Mouse (Mus musculus) brain, embryonic 18.5 days (tissue): ENCODE measurements around the gene Gm20388.
A peak's percentile ranks its signal among the peaks of the same experiment; 100 is the strongest.

Source experiments
- DNase-seq: peaks from one replicate; pipeline ENCODE4 v3.0.0-alpha.2; 2012; ENCODE audit warnings: low read depth, low spot score

Gm20388 gene

DNA sequence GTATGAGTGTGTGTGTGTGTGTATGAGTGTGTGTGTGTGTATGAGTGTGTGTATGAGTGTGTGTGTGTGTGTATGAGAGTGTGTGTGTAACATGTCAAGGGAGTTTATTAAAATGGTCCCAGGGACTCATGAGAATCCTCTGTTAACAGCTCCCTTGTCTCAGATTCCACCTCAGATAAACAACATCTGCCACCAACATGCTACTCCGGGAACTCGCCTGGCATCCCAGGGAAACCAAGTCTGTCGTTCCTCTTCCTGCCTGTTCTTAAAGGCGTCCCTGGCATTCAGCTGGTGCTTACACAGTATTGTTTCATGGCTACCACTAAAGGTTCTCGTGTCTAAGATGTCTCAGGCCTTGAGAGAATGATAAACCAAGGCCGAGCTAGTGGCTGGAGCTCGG lies 3933.7 kb downstream of the Gm20388 start:
- DNase-seq, result no peak

DNA sequence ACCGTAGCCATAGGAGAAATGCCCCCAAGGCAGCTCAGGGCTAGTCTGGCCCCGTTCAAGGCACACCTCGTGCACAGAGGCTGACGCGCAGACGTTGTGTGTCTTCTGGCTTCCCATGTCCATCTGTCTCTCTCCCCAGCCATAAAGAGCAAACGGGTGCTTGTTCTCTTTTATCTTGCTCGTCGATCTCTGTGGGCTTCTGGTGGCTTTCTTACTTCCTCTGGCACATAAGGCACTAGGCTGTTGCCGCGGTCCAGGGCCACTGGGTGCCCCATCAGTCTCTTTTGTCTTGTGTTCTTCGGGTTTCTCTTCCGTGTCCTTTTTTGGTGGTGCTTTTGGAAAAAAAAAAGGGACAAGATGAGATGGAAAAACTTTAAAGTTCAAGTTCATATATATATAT lies 3934.5 kb downstream of the Gm20388 start:
- DNase-seq, result no peak

DNA sequence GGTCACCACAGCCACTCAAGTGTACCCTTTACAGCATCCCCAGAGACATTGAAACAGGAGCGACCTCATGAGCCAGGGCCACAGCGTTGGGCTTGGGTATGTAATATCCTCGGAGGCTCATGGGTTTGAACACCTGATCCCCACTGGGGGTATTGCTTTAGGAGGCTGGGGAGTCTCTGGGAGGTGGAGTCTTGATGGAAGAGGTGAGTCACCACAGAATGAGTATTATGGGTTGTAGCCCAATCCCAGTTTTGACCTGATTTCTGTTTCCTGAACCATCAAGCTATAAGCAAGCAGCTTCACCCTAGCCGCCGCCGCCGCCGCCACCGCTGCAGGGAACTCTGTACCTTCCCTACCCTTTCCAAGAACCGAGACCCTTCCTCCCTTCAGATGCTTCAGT lies 3935.3 kb downstream of the Gm20388 start:
- no peak for DNase-seq

DNA sequence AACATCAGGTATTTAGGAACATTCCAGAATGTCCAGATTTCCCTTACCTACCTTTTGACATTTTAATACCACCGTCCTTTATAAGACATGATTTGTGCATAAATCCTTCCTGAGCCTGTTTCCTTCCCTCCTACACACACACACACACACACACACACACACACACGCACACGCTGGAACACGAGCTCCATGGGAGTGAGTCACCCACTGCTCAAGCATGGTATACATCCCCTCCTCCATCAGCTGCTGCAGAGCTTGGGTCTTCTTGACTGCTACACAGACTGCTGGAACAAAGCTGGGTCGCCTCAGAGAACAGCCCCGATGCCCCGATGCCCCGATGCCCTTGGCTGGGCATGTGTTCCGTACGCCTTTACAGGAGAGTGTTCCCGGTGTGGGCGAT lies 3935.9 kb downstream of the Gm20388 start:
- DNase-seq, result no peak

DNA sequence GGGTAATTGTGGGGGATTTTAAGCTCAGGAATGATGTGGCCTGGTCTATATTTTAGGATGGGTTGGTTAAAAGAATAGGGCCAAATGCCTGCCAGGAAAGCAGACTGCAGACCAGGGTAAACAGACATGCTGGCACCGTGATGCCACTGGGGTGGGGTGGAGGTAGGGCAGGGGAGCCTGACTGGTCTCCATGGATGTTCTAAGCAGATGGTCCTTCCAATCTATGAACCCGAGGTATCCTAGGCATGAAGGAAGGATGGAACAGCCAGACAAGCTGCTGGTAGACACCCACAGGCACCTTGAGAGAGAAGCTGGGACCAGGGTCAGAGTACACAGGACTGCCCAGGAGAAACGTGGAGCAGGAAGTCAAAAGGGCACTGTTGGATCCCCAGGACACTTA lies 3936.9 kb downstream of the Gm20388 start:
- no peak for DNase-seq

DNA sequence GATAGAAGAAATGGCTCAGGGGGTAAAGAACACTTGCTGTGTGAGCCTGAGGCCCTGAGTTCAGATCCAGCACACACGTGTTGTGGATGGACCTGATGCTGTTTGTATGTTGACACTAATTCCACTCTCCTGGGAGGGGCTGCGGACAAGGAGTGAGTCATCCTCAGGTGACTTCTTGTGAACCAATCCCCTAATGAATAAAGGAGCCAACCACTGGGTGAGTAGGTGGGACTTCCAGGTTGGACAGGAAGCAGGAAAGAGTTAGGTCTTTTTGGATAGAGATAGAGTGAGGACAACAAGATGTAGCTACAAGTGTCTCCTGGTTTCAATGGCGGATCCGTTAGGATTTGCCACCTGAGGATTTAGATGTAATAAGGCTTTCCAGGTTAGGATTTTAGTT lies 3938.7 kb downstream of the Gm20388 start:
- DNase-seq, result no peak

DNA sequence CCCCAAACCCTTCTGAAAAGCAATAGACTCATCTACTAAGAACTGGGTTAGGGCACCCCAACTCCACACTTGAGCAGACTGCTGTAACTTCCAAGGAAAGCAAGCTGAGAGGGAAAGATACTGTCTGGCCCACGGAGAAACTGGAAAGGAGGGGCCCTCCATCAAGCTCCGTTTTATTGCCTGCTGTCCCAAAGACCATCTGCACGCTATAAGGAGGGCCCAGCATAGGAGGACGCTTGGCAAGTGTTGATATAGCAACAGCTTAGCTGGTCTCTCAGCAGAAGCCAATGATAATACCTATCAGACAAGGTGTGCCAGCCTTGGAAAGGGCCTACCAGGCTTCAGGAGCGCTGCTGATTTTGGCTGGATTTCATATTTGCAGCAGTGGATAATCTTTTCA lies 3940.9 kb downstream of the Gm20388 start:
- no peak for DNase-seq

DNA sequence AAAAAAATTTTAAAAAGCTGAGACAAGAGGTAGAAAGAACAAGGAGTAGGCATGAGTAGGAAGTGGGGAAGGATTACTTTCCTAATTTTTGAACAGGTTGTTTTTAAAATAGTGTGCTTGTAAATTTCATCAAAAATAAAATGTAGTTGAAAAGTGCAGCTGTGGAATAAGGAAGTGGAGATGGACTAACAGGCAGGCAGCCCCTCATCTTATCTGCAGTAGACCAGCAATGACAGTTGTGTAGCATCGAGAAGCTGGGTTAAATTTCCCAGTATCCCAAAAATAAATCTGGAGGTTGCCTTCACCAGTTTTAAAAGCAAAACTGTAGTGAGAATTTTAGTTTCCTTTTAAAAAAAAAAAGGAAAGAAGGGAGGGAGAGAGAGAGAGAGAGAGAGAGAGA lies 3943.6 kb downstream of the Gm20388 start:
- DNase-seq, result no peak

DNA sequence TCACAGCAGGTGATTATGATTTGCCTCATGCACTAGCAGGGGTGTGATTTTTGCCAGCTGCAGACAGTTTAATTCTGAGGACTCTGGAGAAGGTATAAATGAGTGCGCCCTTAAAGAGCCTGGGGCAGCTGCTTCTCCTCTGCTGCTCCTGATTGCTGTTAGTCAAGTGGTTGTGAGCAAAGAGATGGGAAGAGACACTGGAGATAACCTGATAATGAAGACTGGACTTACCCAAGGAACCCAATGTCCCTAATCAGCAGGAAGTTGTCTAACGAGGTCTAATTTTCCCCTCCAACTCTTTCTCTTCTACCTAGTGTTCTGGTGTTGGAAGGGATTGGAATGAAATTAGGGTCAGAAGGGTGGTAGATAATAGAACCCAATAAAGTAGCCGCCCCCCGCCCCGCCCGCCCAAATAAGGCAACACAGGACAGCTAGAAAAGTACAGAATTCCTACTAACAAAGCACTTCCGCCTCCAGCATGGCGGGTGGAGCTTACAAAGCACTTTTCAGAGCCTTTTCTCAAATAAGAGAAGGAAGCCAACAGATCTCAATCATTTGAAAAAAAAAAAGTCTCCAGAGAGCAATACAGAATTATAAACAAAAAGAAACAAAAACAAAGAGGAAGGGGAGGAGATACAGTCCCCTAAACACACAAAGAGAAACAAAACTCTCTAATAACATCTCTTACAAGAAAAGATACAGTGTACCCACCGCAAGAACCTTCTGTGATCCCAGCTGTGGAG lies 3944.3 kb downstream of the Gm20388 start:
- no peak for DNase-seq

DNA sequence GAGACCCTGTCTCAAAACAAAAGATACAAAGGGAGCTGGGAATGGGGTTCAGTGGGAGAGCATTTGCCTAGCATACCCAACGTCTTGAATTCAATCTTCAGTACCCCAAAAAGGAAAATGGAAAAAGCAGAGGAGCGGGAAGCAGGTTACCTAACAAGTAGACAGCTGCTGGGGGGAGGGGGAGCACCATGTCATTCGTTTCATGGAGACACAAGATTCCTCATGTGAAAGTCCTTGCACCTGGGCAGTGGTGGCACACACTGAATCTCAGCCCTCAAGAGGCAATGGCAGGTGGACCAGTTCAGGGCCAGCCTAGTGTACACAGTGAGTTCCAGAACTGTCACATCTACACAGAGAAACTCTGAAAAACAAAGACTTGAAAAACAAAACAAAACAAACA lies 3946.7 kb downstream of the Gm20388 start:
- DNase-seq, result no peak

DNA sequence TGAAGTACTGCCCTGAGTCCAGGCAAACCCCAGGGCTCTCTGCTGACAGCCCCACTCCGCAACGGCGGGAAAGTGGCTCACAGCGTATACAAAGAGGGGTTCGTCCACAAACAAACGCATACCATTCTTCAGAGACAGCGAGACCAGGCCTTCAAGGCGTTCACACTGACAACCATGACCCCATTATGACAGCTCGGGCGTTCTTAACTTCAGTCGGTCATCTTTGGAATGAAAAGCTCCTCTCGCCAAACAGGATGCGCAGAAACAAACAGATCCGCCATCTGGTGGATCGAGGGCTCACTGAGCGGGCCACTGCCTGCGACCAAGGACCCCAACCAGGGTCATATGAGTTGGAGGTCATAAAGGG lies 3947.9 kb downstream of the Gm20388 start:
- DNase-seq, result no peak

DNA sequence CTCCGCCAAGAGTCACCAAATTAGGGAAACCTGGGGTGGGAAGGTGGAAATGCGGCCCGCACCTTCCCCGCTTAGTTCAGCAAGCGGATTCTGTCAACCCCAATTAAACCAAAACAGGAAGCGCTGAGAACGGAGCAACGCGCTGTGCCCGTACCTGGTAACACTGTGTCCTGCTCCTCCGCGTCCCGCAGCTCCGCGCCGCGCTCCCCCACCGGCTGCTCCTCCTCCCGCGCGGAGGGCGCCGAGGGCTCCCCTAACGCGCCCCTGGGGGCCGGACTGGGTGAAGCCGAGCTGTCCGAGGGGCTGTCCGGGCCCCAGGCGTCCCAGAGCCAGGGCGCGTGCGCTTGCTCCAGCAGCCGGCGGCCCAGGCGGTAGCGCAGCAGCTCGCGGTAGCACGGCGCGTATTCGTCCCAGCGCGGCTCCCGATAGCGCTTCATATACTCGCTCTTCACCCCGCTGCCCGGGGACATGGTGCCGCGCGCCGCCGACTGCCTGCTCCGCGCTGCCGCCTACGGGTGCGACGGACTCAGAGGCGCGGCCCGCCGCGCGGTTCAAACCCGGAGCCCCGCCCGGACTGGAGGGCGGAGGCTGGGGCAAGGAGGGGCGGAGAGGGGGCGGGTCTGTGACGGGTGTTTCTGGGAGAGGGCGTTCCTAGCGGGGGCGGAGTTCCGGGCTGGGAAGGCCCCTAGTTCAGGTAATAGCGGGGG lies 3948.5 kb downstream of the Gm20388 start:
- peak; percentile 86 for DNase-seq

DNA sequence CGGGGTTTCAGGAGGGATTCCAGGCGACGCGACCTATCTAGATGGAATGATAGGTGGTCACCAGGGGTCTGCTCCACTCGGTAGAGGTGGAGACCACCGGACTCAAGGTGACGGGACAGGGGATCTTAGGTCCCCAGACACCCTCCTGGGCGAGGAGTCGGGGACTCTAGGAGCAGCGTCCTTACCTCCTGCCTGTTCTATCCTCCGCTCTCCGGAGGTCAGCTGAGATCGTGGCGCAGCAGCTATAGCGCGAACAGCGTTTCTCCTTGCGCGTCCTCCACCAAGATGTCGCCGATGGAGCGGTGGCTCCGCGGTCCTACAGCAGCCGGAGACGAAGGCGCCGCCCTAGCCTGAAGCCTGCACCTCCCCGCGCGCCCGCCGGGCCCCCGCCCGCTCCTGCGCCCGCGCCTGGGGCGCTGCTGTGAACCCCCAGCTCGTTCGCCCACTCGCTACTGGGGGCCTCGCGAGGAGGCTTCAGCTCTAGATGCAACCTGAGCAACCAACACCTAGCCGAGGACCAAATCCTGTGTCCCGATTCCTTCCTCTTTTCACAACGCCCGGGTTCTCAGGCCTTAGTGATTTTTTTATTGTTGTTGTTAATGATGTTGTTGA lies 3949.1 kb downstream of the Gm20388 start, which contains the start of gene Ccsap:
Ccsap (minus strand) TSS at position 562 of the 612 bp plus-strand sequence.
- no peak for DNase-seq

DNA sequence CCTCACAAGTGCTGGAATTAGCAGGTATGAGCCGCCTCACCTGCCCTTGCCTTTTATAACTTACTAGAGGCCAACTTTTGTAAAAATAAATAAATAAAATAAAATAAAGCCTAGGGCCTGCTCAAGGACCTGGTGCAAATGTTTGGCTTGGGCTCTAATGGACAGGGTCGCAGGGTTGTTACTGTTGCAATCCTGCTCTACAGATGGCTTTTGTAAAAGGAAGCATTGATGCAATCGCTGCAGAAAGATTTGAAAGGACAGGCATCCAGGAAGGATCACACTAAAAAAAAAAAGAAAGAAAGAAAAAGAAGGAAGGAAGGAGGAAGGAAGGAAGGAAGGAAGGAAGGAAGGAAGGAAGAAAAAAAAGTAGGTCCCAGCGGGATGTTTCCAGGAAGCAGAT lies 3949.7 kb downstream of the Gm20388 start:
- DNase-seq, result no peak

DNA sequence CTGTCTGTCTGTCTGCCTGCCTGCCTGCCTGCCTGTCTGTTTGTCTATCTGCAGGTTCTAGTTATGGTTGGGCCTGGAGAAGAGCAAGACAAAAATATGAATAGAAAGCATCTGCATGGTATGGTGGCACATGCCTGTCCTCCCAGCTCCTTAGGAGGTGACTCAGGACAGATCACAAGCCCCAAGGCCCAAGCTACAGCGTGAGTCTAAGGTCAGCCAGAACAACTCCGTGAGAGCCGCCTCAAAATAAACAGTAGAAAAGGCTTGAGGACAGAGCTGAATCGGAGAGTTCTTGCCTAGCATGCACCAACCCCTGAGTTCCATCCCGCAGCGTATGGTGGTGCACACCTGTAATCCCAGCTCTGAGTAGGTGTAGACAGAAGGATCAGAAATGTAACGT lies 3955.1 kb downstream of the Gm20388 start:
- DNase-seq, result no peak

DNA sequence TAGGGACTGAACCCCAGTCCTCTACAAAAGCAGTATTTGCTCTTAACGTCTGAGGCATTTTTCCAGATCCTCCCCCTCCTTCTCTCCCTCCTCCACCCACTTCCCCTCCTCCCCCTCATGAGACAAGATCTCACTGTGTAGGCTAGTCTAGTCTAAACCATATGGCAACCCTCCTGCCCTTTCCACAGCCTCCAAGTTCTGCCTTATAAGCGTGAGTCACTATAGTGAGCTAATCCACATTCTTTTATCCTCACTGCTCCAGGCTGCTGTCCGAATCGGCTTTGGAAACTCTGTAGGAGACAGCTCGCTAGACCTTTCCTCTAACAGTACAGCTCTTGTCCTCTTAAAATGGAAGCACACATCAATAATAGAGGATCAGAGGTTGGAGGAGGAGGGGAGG lies 3956.3 kb downstream of the Gm20388 start:
- no peak for DNase-seq

DNA sequence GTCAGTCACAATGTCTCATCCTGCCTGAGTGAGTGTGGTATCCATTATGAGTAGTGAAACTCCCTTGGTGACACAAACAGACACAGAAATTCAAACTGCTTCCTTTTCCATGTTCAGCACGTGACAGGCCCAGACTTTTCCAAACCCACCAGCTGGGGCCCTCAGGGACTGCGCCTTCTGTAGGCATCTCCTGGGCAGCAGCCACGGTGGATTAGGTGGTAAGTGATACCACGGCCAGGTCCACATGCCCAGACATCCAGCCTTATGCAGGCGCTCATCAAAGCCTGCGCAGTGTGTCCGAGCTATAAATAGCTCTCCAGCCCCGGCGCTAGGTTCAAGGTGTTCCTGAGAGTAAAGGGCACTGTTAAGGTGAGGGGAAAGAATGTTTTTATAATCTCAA lies 3961.4 kb downstream of the Gm20388 start:
- no peak for DNase-seq

DNA sequence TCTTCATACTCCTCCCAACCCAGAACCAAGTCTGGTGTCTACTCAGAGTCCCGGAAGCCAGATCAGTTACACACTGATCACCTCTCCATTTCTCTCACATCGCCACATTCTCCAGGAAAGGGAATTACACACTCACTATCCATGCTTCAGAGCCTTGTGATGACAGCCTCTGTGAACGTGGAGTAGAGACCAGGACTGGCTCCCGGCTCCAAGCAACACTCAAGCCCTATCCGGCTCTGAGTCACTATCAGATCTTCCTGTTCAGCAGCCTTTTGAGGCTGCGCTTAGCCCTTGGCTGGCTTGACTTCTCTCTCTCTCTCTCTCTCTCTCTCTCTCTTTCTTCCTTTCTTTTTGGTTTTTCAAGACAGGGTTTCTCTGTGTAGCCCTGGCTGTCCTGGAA lies 3962.7 kb downstream of the Gm20388 start:
- DNase-seq, result no peak

DNA sequence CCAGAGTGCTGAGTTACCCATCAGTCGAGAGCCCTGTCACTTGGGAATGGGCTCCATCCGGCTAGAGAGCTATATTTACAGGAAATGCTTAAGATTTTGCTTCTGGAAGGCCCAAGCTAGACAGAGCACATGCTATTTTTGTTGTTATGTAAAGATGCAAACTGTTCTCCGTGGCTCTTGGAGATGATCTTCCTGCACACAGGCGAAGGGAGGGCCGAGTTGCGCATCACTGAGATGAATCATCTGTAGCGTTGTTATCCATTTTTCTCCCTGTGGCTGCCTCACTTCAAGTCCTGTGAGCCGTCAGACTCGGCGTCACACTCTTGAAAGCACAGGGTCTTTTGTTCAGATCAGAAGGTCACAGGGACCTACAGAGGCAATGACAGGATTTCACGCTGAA lies 3963.7 kb downstream of the Gm20388 start:
- DNase-seq, result no peak

DNA sequence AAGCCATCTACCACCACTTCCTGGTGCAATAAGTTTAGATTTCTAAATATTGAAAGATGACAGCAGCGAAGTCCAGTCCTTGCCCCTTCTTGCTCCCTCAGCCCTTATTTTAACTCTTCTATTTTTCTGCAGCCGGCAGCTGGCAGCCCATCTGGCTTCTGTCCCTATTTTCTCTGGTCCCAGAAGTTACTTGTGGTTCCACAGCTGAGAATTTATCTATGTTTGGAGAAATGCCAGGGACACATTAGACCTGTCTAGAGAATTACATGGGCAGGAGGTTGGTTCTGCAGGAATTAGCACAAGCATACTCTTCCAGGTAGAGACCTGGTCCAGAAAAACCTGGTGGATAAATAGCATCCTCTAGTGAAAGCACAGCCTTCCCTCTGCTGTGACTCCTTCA lies 3967.2 kb downstream of the Gm20388 start:
- DNase-seq, result no peak

DNA sequence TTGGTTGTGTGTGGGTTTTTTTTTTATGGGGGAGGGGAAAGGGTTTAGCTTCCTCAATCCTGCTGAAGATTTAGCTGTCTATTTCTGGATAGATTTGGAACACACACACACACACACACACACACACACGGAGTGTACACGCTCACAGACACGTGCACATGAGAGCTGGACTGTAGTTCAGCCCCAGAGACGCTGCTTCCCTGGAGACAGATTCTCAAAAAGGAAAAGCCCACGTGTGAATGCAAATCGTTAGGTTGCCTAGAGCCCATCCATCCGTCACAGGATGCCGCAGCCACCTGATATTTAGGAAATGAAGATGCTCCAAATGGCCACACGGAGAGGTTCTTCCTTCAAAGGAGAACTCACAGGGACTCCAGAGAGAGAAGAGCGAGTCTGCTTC lies 3969.6 kb downstream of the Gm20388 start:
- DNase-seq, result no peak

DNA sequence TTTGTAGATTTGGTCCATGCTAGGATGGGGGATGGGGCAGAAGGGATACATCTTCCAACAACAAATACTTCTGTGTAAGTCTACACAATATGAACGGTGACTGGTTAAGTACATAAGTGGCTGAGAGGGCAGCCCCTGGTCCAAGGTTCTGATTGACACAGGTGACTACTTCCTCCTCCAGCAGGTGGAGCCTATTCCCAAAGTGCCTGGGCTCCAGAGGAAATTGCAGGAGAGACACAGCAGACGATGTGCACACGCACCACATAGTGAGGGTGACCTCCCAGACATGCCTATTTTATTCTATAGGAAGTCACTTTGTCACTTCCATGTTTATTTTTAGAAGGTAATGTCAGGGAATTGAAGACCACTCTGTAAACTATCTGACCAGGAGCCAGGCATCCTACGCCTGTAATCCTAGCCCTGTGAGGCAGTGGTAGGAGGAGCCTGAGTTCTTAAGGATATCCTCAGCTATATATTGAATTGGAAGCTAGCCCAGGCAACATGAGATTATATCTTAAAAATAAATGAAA lies 3970.2 kb downstream of the Gm20388 start:
- DNase-seq, result no peak

DNA sequence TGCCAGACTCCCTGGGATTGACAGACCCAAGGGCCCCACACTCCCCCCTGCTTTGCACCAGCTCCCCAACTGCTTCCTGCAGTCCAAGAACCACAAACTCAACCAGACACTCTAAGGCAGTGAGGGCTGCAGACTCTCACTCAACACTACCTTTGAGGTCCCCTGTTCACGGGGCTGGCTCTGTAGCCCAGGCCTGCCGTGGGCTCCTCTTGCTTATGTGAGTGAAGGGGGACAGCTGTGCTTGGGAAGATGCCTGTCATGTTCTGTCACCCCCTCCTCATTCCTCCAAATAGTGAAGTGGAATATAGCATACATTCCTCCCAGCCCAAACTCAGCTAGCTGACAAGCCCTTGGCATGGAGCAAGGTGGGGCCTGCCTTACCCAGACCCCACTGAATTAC lies 3971.8 kb downstream of the Gm20388 start:
- DNase-seq, result no peak
